Mouse (Mus musculus) brown adipose tissue, adult 24 weeks (tissue): ENCODE results near the gene Ccdc167. TPM values are rescaled to one million over a fixed set of nuclear protein-coding genes. Genes with fewer than 3 reads are reported as not detected.

Experiments used
- H3K27ac ChIP-seq: fragments of 200-500 bp; replicated peaks from 2 replicates; pipeline ENCODE4 v1.5.1; 2012; ENCODE audit warnings: low read depth, mild to moderate bottlenecking, low read length
- H3K4me1 ChIP-seq: fragments of 200-500 bp; 2 replicates; pipeline ENCODE4 v1.6.1; 2012; ENCODE audit warnings: low read length, mixed read lengths; ENCODE audit not compliant: control insufficient read depth, insufficient read depth, insufficient read length
- H3K4me3 ChIP-seq: fragments of 200-500 bp; 2 replicates; pipeline ENCODE4 v1.5.1; 2012; ENCODE audit warnings: low read depth, mild to moderate bottlenecking, low read length, moderate library complexity; ENCODE audit not compliant: insufficient read depth
- polyA plus RNA-seq: library from polyadenylated mRNA; stranded (reverse); fragments of >200 nt; gene quantifications from 2 replicates; pipeline ENCODE4 v1.2.4, GENCODE M21; 2012; ENCODE audit not compliant: missing spikeins, insufficient read depth, insufficient read length

Ccdc167 gene
- polyA plus RNA-seq, 1 experiment = 14.6 TPM

DNA sequence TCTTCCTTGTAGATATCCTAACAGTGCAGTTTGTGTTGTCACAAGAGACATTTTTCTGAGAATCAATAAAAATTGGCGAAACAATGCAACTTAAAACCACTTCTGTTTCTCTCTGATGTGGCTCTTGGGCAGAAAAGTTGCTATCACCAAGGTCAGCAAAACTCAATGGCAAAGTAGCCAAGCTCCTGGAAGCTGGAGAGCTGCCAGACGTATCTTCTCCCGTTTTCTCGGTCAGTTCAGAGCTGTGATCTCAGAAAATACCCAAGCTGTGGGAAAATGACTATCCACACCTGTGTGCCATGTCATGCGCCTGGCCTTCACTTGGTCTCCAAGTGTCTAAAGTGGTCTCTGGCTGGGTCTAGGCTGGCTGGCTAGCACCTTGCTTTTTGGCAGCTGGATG is 11.0 kb downstream of the Ccdc167 start:
- H3K27ac ChIP-seq = no peak overlapping the region
- H3K4me1 ChIP-seq = no peaks in the 10 kb centered on the region
- no peak overlapping the region for H3K4me3 ChIP-seq

DNA sequence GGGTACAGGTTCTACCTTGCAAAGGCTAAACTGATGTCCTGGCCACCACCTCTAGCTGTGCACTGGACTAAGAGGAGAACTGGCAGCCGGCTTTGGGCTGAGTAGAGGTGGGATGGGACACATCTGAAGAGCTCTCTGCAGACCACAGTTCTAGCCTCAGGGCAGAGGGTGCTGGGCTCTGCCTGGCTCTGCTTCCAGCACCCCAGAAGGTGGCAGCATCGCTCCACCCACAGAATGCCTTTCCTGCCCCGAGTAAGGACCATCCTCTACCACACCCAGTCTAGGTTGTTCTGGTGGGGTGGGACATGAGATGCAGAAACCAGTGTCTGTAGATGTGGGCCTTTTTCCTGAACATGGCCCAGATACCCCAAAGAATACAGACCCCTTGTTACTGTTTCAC is 12.1 kb downstream of the Ccdc167 start:
- H3K4me3 ChIP-seq = no peak overlapping the region
- no peaks in the 10 kb centered on the region for H3K4me1 ChIP-seq
- no peak overlapping the region for H3K27ac ChIP-seq

DNA sequence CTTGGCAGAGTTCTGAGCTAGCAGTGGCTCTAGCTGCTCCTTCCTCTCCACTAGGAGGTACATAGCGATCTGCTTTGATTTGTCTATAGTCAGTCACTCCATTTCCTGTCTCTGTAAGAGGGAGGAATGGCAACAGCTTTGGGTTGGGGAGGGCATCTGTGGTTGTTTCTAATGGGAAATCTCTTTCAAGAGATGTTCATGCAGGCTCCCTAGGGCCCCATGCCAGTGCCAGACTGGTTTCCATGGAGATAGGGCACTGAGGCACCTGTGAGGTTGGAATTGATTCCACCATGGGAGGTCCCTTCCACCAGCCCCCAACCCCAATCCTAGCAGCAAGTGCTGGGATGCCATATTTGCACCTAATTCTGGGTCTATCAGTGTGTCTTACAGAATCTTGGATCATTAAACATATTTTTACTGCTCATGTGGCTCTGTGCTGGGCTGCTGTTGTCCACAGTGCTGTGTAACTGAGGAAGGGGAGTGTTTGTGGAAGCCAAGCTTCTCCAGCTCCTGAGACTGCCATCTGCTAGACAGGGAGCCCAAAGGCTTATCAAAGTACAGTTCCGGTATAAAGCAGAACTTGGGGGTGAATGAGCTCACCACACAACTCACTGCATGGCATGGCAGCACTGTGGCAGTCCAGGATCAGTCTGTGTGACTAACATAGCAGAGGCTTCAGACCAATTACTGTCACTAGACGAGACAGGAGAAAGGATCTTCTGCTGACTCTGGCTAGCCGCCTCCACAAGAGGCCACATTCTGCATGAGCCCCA is 13.7 kb downstream of the Ccdc167 start:
- no peak overlapping the region for H3K27ac ChIP-seq
- H3K4me1 ChIP-seq = no peaks in the 10 kb centered on the region
- H3K4me3 ChIP-seq = no peak overlapping the region

DNA sequence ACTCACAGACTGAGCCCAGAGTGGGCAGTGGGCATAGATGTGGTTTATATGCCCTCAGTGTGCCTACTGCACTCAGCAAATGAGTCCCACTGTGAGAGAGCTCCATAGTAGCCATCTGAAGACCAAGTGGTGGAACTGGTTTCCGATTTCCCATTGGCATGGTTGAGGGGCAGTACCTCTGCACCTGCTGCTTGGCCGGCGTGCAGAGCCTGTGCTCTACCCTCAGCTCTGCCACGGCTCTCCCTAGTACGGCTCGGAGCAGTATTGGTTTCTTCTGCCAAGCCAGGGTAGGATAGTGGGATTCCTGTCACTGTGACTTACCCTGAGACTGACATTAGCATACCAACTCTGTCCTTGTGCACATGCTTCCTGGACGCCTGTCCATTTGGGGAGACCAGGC is 16.3 kb downstream of the Ccdc167 start:
- H3K27ac ChIP-seq = no peak overlapping the region
- H3K4me3 ChIP-seq = no peak overlapping the region
- no peaks in the 10 kb centered on the region for H3K4me1 ChIP-seq

DNA sequence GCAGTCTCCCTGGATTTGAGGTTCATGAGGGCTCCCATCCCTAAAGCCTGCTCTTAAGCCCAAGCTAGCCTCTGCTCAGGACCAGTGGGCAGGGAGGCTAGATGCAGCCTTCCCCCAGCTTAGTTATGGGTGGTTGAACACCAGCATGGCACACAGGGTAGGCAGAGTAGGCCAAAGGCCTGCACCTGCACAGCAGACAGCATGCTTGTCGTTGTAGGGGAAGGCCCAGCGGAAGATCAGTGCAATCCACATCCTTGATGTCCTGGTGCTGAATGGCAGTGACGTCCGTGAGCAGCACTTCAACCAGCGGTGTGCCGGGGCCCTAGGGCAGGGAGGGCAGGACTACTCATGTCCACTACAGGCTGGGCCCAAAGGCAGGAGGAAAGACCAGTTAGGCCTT is 18.4 kb downstream of the Ccdc167 start:
- H3K27ac ChIP-seq = no peak overlapping the region
- no peaks in the 10 kb centered on the region for H3K4me1 ChIP-seq
- H3K4me3 ChIP-seq = no peak overlapping the region

DNA sequence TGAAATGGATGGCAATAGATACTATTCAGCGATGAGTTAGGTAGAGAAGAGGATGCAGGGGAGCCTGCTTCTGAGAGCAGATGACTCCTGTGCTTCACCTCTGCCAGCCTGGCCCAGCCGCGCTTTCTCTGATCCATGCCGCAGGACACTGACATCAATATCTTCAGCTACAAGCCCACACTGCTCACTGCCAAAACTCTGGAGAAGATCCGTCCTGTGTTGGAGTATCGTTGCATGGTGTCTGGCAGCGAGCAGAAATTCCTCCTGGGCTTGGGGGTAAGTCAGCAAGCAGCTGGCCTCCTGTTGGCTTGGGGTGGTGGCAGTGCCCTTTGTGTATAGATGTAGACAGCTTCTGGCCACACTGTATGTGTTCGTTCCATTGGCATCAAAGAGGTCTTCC is 19.9 kb downstream of the Ccdc167 start:
- Histone ChIP-seq H3K4me1 (no peaks in the 10 kb centered on the region), H3K4me3 (no peak overlapping the region), H3K27ac (no peak overlapping the region)

DNA sequence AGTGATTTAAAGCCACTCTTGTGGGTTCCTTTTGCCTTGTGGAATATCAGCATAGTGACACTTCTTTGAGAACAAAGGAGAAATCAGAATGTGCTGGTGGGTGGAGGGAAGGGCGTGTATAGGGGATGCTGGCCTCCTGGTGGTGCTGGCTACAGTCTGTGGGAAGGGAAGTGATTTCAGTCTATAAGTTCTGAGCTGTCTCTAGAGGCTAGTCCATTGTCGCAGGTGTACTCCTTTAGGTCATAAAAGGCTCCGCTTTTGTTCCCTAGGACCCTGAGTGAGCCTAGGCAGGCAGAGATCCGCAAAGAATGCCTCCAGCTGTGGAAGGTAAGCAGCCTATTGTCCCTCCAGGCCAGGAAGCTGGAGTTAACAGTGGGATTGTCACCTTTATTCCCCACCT is 22.3 kb downstream of the Ccdc167 start:
- Histone ChIP-seq H3K27ac (no peak overlapping the region), H3K4me1 (no peaks in the 10 kb centered on the region), H3K4me3 (no peak overlapping the region)

DNA sequence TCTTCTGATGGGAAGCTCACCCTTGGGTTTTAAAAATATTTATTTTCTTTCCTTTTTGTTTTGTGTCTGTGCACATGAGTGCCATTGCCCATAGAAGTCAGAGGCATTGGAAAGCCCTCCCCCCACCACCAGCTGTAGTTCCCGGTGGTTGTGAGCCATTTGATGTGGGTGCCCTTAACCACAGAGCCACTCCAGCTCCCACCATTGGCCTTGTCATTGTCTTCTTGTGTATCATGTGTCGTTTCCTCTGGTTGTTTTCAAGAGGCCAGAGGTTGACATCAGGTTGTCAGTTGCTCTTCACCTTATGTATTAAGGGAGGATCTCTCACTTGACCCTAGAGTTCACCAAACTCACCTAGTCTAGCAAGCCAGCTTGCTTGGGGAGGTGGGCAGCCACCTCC is 23.3 kb downstream of the Ccdc167 start:
- H3K4me1 ChIP-seq = no peaks in the 10 kb centered on the region
- H3K4me3 ChIP-seq = no peak overlapping the region
- no peak overlapping the region for H3K27ac ChIP-seq

DNA sequence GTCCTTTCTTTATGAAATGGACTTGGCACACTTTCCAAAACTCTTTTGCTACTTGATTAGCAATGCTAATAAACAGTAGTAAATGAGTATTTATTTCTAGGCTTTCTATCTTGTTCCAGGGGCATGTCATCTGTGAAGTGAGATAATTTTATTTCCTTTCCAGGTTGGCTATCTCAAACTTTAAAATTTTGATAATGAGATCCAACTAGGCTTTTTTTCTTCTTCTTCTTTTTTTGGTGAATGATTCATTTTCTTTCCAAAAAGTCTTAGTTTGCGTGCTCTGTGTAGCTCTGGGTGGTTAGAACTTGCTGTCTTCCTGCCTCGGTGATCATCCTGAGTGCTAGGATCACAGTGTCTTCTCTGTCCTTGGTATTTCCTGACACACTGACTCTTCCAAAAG is 24.0 kb downstream of the Ccdc167 start:
- H3K27ac ChIP-seq = no peak overlapping the region
- no peaks in the 10 kb centered on the region for H3K4me1 ChIP-seq
- H3K4me3 ChIP-seq = no peak overlapping the region

DNA sequence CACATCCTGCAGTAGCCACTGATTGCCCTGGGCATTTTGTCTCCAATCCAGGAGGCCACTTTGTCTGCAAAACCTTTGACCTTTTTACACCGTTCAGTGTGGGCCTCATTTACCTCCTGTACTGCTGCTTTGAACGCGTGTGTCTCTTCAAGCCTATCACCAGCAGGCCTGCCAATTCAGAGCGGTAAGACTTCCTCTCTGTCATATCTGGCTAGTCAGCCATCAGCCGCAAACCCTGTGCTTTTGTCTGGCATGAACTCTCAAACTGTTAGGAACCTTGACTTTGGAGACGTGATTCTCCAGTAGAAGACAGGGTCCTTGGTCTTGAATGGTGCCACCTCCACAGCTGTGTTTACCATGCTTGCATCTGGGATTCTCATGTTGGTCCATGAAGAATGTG is 26.6 kb downstream of the Ccdc167 start:
- no peak overlapping the region for H3K27ac ChIP-seq
- H3K4me1 ChIP-seq = no peaks in the 10 kb centered on the region
- no peak overlapping the region for H3K4me3 ChIP-seq

DNA sequence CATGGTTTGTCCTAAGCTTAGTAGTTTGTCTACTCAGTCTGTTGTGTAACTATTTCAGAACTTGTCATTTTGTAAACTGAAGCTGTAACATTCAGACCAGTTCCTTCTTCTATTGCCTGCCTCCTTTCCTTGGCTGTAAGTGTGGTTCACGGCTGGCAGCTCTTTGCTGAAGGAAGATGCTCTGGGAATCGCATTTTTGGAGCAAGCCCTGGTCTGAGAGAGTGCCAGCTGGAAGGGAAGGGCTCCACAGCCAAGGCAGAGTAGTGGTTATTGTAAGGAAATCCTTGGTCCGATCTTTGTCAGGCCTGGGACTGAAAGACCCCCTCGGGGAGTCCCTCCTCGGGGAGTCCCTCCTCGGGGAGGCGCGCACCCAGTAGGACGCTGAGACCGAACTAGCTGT is 28.2 kb downstream of the Ccdc167 start:
- Histone ChIP-seq H3K27ac (no peak overlapping the region), H3K4me3 (no peak overlapping the region), H3K4me1 (no peaks in the 10 kb centered on the region)

DNA sequence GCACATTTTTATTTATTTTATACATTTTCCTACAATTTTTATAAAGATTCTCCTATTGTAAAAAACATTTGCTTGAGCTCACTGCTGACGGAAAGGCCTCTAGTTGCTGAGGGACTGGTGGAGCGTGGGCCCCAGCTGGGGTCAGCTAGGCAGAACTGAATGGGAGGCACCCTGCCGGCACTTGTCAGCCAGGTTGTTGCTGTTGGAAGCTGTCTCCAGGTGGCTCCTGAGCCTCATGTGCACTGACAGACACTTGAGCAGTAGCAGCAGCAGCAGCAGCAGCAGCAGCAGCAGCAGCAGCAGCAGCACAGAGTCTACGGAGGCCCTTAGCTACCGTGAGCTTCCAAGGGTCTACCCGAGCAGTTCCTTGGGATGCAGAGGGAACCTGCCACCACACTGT is 29.5 kb downstream of the Ccdc167 start:
- no peak overlapping the region for H3K4me3 ChIP-seq
- no peak overlapping the region for H3K27ac ChIP-seq
- no peaks in the 10 kb centered on the region for H3K4me1 ChIP-seq

DNA sequence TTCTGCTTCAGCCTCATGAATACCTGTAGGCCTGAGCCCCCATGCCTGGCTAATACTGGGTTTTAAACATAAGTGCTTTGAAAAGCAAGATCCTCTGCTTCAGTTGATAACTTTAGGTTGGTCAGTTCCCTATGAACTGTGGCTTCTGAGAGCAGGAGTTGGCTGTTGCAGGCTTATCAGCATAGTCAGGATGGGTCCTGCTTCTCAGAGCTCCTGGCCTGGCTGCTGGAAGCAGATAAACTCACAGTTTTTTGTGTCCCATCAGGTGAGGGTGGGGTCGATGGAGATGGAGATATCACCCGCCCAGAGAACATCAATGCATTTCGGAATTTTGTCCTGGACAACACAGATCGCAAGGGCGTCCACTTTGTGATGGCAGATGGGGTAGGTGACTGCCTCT is 30.1 kb downstream of the Ccdc167 start:
- H3K4me1 ChIP-seq = no peaks in the 10 kb centered on the region
- no peak overlapping the region for H3K4me3 ChIP-seq
- no peak overlapping the region for H3K27ac ChIP-seq

DNA sequence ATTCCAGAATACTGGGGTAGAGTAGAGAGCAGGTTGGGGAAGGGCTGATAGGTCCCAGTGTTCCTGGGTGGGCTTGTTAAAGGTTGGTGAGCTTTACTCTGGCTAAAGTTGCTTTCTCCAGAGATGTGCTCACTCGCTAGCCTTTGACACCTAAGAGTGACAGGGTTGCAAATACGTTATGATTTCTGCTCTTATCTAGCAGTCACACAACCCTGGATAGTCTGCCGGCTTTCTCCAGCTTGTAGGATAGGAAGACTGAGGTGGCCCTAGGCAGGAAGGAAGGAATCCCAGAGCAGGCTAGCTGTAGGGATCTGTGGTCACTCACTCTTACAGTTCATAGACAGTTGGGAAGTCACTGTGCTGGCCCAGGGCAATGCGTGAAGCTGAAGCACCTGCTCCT is 32.6 kb downstream of the Ccdc167 start:
- H3K27ac ChIP-seq = no peak overlapping the region
- no peak overlapping the region for H3K4me3 ChIP-seq
- H3K4me1 ChIP-seq = no peaks in the 10 kb centered on the region

DNA sequence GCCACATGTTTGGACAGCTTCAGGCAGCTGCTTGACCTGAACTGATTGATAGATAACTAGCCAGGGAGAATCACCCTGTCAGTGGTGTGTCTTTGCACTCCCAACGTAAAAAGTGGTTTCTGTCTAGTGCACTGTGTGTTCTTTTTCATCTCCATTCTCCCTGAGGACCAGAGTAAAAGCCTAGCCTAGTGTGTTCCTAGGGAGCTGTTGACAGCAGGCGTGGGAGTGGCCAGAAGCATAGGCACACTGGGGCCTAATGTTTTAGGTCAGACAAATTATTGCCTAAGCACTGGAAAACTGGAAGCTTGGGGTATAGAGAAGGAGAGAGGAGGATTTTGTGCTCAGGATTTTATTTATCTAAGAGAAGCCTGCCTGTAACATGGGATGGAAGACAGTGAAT is 33.7 kb downstream of the Ccdc167 start:
- H3K27ac ChIP-seq = no peak overlapping the region
- H3K4me1 ChIP-seq = no peaks in the 10 kb centered on the region
- H3K4me3 ChIP-seq = no peak overlapping the region

DNA sequence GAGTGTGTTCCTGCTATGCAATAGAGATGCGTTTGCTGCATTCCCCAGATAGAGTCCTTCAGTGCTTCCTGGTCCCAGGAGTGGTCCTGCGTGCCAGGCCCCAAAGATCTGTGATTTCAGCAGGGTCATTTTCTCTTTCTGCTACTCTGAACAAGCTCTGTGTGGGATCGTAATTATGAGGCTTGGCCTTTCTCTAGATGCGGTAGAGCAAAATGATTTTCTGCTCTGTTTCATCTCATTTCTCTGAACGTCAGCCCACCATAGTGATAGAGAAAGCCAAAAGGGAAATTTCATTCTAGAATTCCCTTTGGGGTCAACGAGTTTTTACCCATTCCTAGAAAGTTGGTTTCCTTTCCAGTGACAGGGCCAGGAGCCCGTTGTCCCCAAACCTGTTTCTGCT is 34.6 kb downstream of the Ccdc167 start:
- H3K4me1 ChIP-seq = no peaks in the 10 kb centered on the region
- H3K4me3 ChIP-seq = no peak overlapping the region
- no peak overlapping the region for H3K27ac ChIP-seq
